Mouse (Mus musculus): ENCODE measurements around the gene Nr2f6. TPM values are rescaled to one million over a fixed set of nuclear protein-coding genes. Genes with fewer than 3 reads are reported as not detected.

Nr2f6 gene
- polyA plus RNA-seq, 1 experiment from 2014 or later = 35.8 TPM

- Histone ChIP-seq H3K4me1 (ENCODE audit: control insufficient read depth, insufficient read depth, low read length) (peaks cover 65% of the 10 kb centered on the region), H3K27ac (ENCODE audit: low read length) (peak overlapping the region; percentile 98), H3K36me3 (ENCODE audit: control insufficient read depth, insufficient read depth, low read length) (peaks cover 19% of the 10 kb centered on the region), H3K9me3 (ENCODE audit: control insufficient read depth, low read length) (no peaks in the 10 kb centered on the region), H3K4me3 (ENCODE audit: low read length) (peak overlapping the region; percentile 72), H3K27me3 (replicated peaks; ENCODE audit: control insufficient read depth, insufficient read depth, low read length) (no peaks in the 10 kb centered on the region), H3K4me2 (ENCODE audit: low read depth, low read length) (peak overlapping the region; percentile 92), H3K9ac (ENCODE audit: low read depth, low read length) (peak overlapping the region; percentile 91)
- no peak for ATAC-seq
- 1% methylated on average over 72 of the region's 72 CpGs for WGBS
Measured at GRCm38 (mm10) chr8:71380178-71381171, 1.3 kb downstream of the Nr2f6 start.

DNA sequence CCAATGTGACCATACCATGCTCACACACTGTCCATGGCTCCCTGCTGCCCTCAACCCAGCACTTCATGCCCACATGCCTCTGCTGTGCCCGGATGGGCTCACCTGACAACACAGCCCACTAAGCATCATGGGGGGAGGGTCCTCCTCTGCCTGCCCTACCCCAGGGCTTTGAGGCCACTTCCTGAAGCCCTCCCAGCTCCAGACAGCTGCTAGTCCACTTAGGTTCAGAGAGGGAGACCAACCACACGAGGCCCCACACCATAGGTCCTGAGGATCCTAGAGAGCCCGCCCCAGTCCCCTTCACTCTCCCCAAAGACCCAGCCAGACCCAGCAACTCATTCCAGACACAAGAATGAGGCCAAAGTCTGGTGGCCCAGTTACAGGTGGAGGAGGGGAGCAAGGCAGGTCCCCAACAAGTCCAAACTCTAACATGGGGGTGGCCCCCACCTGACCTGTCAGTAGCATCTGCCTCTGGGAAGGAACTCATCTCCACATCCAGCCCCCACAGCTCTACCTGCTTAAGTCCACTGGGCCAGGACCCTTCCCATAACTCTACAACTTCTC, 2.2 kb downstream of the Nr2f6 start:
- Histone ChIP-seq H3K4me1 (ENCODE audit: control insufficient read depth, insufficient read depth, low read length) (peaks cover 71% of the 10 kb centered on the region), H3K36me3 (ENCODE audit: control insufficient read depth, insufficient read depth, low read length) (peaks cover 23% of the 10 kb centered on the region), H3K4me2 (ENCODE audit: low read depth, low read length) (peak overlapping the region; percentile 92), H3K9ac (ENCODE audit: low read depth, low read length) (peak overlapping the region; percentile 91), H3K27ac (ENCODE audit: low read length) (peak overlapping the region; percentile 98), H3K9me3 (ENCODE audit: control insufficient read depth, low read length) (no peaks in the 10 kb centered on the region), H3K27me3 (replicated peaks; ENCODE audit: control insufficient read depth, insufficient read depth, low read length) (no peaks in the 10 kb centered on the region), H3K4me3 (ENCODE audit: low read length) (peak overlapping the region; percentile 72)
- 53% methylated on average over 3 of the region's 3 CpGs for WGBS
- no peak for ATAC-seq

GRCm38 (mm10) chr8:71379008-71379407, 2.8 kb downstream of the Nr2f6 start:
- no peak overlapping the region for H3K27ac ChIP-seq (ENCODE audit: low read length)
- peaks cover 70% of the 10 kb centered on the region for H3K4me1 ChIP-seq (ENCODE audit: control insufficient read depth, insufficient read depth, low read length)

GRCm38 (mm10) chr8:71376423-71377030, 5.2 kb downstream of the Nr2f6 start:
- Histone ChIP-seq H3K9ac (ENCODE audit: low read depth, low read length) (peak overlapping the region; percentile 53; the same call in 1 of the 2 replicates), H3K4me3 (ENCODE audit: low read length) (no peak overlapping the region; the same call in 1 of the 2 replicates), H3K36me3 (ENCODE audit: control insufficient read depth, insufficient read depth, low read length) (peaks cover 32% of the 10 kb centered on the region), H3K27ac (ENCODE audit: low read length) (no peak overlapping the region), H3K9me3 (ENCODE audit: control insufficient read depth, low read length) (no peaks in the 10 kb centered on the region), H3K27me3 (replicated peaks; ENCODE audit: control insufficient read depth, insufficient read depth, low read length) (no peaks in the 10 kb centered on the region), H3K4me1 (ENCODE audit: control insufficient read depth, insufficient read depth, low read length) (peaks cover 53% of the 10 kb centered on the region), H3K4me2 (ENCODE audit: low read depth, low read length) (peak overlapping the region; percentile 55; the same call in 1 of the 2 replicates)
- ATAC-seq = no peak
- WGBS = 53% methylated on average over 8 of the region's 8 CpGs

More at GRCm38 (mm10) chr8:71379008-71379407, 2.8 kb downstream of the Nr2f6 start:
- ATAC-seq = no peak
- Histone ChIP-seq H3K4me2 (ENCODE audit: low read depth, low read length) (peak overlapping the region; percentile 92), H3K27me3 (replicated peaks; ENCODE audit: control insufficient read depth, insufficient read depth, low read length) (no peaks in the 10 kb centered on the region), H3K9ac (ENCODE audit: low read depth, low read length) (peak overlapping the region; percentile 91), H3K4me3 (ENCODE audit: low read length) (peak overlapping the region; percentile 72), H3K36me3 (ENCODE audit: control insufficient read depth, insufficient read depth, low read length) (peaks cover 29% of the 10 kb centered on the region), H3K9me3 (ENCODE audit: control insufficient read depth, low read length) (no peaks in the 10 kb centered on the region)
- 77% methylated on average over 4 of the region's 4 CpGs for WGBS

DNA sequence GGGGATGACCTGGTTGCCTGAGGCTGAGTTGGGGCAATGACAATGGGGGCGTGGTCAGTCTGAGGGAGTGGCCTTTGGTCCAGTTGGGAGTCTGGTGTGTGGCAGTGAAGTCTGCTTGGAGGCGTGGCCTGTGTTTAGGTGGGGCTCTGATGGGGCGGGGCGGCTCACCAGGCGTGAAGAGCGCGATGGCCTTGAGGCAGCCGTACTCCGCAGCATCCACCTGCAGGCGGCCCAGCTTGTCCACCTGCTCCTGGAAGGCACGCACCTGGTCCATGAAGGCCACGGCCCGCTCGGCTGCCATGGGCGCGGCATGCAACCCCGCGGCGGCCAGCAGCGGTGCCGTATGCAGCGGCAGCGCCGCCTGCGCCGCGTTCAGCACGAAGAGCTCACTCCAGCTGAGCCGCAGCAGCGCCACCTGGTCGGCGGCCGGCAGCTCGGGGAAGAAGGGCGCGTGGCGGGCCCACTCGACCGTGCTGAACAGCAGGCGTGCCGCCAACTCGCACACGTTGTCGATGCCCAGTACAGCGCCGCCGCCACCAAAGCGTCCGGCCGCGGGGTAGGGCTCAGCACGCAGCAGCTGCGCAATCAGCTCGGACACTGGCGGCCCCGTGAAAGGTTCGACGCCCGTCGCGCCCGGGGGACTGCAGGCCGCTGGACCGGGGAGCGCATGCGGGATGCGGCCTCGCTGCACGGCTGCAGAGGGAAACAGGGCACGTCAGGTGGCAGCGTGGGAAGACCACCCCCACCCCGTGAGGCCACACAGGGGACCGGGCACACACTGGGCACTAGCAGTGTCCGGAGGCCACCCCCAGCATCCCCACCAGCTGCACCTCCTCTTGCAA, 6.0 kb downstream of the Nr2f6 start:
- 11% methylated on average over 74 of the region's 74 CpGs for WGBS
- ATAC-seq = peak; percentile 34
- Histone ChIP-seq H3K27me3 (replicated peaks; ENCODE audit: control insufficient read depth, insufficient read depth, low read length) (no peaks in the 10 kb centered on the region), H3K4me2 (ENCODE audit: low read depth, low read length) (peak overlapping the region; percentile 55), H3K4me1 (ENCODE audit: control insufficient read depth, insufficient read depth, low read length) (peaks cover 54% of the 10 kb centered on the region), H3K36me3 (ENCODE audit: control insufficient read depth, insufficient read depth, low read length) (peaks cover 32% of the 10 kb centered on the region), H3K9ac (ENCODE audit: low read depth, low read length) (peak overlapping the region; percentile 53), H3K27ac (ENCODE audit: low read length) (peak overlapping the region; percentile 74), H3K4me3 (ENCODE audit: low read length) (peak overlapping the region; percentile 29), H3K9me3 (ENCODE audit: control insufficient read depth, low read length) (no peaks in the 10 kb centered on the region)

DNA sequence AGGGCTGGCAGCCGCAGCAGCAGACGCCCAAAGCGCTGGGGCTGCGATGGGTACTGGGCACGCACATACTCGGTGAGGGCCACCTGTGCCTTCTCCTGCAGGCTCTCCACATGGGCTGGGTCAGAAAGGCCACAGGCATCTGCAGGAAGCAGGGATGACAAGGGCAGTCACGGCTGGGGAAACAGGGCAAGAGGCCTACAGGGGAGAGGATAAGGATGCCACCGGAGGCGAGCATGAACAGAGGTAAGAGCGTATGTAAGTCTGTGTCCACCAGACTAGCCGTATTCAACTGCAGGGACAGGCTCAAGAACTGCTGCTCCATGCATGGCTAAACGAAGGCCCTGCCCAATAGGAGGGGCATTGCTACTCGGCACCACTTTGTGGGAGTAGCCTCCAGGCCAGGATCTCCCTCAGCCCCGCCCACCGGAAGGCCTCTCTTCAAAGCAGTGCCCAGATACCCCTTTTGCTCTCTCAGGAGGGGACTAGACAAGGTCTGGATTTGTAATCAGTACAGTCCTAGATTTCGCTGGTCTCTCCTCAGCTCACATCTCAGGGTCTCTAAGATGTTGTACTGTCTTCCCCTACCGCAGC, 7.0 kb downstream of the Nr2f6 start:
- Histone ChIP-seq H3K27me3 (replicated peaks; ENCODE audit: control insufficient read depth, insufficient read depth, low read length) (no peaks in the 10 kb centered on the region), H3K9ac (ENCODE audit: low read depth, low read length) (no peak overlapping the region), H3K4me3 (ENCODE audit: low read length) (no peak overlapping the region), H3K4me1 (ENCODE audit: control insufficient read depth, insufficient read depth, low read length) (peaks cover 51% of the 10 kb centered on the region), H3K27ac (ENCODE audit: low read length) (peak overlapping the region; percentile 23; the same call in 1 of the 2 replicates), H3K4me2 (ENCODE audit: low read depth, low read length) (no peak overlapping the region), H3K36me3 (ENCODE audit: control insufficient read depth, insufficient read depth, low read length) (peaks cover 32% of the 10 kb centered on the region), H3K9me3 (ENCODE audit: control insufficient read depth, low read length) (no peaks in the 10 kb centered on the region)
- WGBS = 77% methylated on average over 17 of the region's 17 CpGs
- no peak for ATAC-seq

- peaks cover 43% of the 10 kb centered on the region for H3K4me1 ChIP-seq (ENCODE audit: control insufficient read depth, insufficient read depth, low read length)
- no peaks in the 10 kb centered on the region for H3K27me3 ChIP-seq (replicated peaks; ENCODE audit: control insufficient read depth, insufficient read depth, low read length)
- H3K4me3 ChIP-seq (ENCODE audit: low read length) = no peak overlapping the region
- 0 out of 2 replicates have a peak overlapping the region, but pooled peaks have one; percentile 1 for H3K9ac ChIP-seq (ENCODE audit: low read depth, low read length)
- peaks cover 34% of the 10 kb centered on the region for H3K36me3 ChIP-seq (ENCODE audit: control insufficient read depth, insufficient read depth, low read length)
- ATAC-seq = no peak
- no peak overlapping the region for H3K27ac ChIP-seq (ENCODE audit: low read length)
- no peaks in the 10 kb centered on the region for H3K9me3 ChIP-seq (ENCODE audit: control insufficient read depth, low read length)
- 91% methylated on average over 3 of the region's 3 CpGs for WGBS
- no peak overlapping the region for H3K4me2 ChIP-seq (ENCODE audit: low read depth, low read length)
Measured at GRCm38 (mm10) chr8:71373000-71373399, 8.8 kb downstream of the Nr2f6 start.

GRCm38 (mm10) chr8:71372427-71372826, 9.3 kb downstream of the Nr2f6 start:
- Histone ChIP-seq H3K27me3 (replicated peaks; ENCODE audit: control insufficient read depth, insufficient read depth, low read length) (no peaks in the 10 kb centered on the region), H3K4me2 (ENCODE audit: low read depth, low read length) (no peak overlapping the region), H3K9me3 (ENCODE audit: control insufficient read depth, low read length) (no peaks in the 10 kb centered on the region), H3K9ac (ENCODE audit: low read depth, low read length) (no peak overlapping the region), H3K36me3 (ENCODE audit: control insufficient read depth, insufficient read depth, low read length) (peaks cover 29% of the 10 kb centered on the region), H3K4me1 (ENCODE audit: control insufficient read depth, insufficient read depth, low read length) (peaks cover 42% of the 10 kb centered on the region), H3K27ac (ENCODE audit: low read length) (no peak overlapping the region), H3K4me3 (ENCODE audit: low read length) (no peak overlapping the region)
- ATAC-seq = no peak
- 85% methylated on average over 12 of the region's 12 CpGs for WGBS
